ENCODE assay signal across 32 mouse cellular contexts in the genomic region with DNA sequence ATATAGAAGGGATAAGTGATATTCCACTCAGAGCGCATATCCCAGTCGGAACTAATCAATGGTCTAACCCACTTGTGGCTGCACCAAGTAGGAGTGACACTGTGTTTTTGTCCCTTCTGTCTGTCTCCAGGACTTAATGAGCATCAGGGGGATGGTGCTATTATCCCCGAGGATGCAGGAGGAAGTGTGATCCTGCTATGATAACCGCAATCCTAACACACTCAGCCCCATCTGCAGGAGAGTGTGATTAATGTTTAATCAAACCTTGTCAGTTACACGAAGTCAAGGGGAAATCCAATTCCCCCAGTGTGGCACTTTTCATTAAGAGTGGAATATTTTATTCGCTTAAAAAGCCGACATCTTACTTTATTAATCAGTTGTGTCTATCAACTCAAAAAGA. TPM values are rescaled to one million over a fixed set of nuclear protein-coding genes. Genes with fewer than 3 reads are reported as not detected.
DNase-seq lines count a peak whose midpoint lies in the region; ATAC-seq and TF ChIP-seq lines count a peak whose summit lies in the region.
"Had no signal": no experiment of that assay in that cellular context is flagged by ENCODE, and none has a peak within 500 bp of the region (broad histone marks: within the 10 kb centered on the region; RNA-seq: fewer than 3 reads in every experiment).

No protein-coding gene starts in this region.

- H3K9ac ChIP-seq in forebrain, embryonic 14.5 days (ENCODE audit: low read length) = no peak overlapping the region
- H3K9ac ChIP-seq in hindbrain, postnatal 0 days (replicated peaks; ENCODE audit: low read length) = no peak overlapping the region
- H3K9ac ChIP-seq in hindbrain, embryonic 16.5 days (ENCODE audit: low read depth, low read length) = no peak overlapping the region
- H3K9ac ChIP-seq in midbrain, postnatal 0 days (replicated peaks; ENCODE audit: low read length, poor library complexity, severe bottlenecking) = no peak overlapping the region
- H3K9ac ChIP-seq in midbrain, embryonic 15.5 days = no peak overlapping the region
- H3K9ac ChIP-seq: embryonic facial prominence, embryonic 12.5 days; forebrain, embryonic 13.5 days; forebrain, postnatal 0 days had no signal

- TF ChIP-seq CTCF in hindbrain, postnatal 0 days (IDR thresholded peaks at IDR 0.05; ENCODE audit: low read depth) = no peak
- no peak for TF ChIP-seq CTCF in midbrain, postnatal 0 days (IDR thresholded peaks at IDR 0.05)

- 71% methylated on average over 7 of the region's 7 CpGs for WGBS in forebrain, embryonic 14.5 days
- 82% methylated on average over 7 of the region's 7 CpGs for WGBS in forebrain, embryonic 10.5 days
- WGBS in hindbrain, postnatal 0 days = 54% methylated on average over 7 of the region's 7 CpGs
- 47% methylated on average over 7 of the region's 7 CpGs for WGBS in hindbrain, embryonic 16.5 days
- 38% methylated on average over 7 of the region's 7 CpGs for WGBS in midbrain, postnatal 0 days
- WGBS in midbrain, embryonic 15.5 days = 43% methylated on average over 7 of the region's 7 CpGs

- no peak overlapping the region for H3K27ac ChIP-seq in forebrain, embryonic 14.5 days (ENCODE audit: low read depth, low read length)
- H3K27ac ChIP-seq in forebrain, embryonic 10.5 days = no peak overlapping the region
- no peak overlapping the region for H3K27ac ChIP-seq in hindbrain, postnatal 0 days
- no peak overlapping the region for H3K27ac ChIP-seq in hindbrain, embryonic 16.5 days (ENCODE audit: low read depth, low read length)
- no peak overlapping the region for H3K27ac ChIP-seq in midbrain, postnatal 0 days (ENCODE audit: low read depth, low read length)
- H3K27ac ChIP-seq in midbrain, embryonic 15.5 days = no peak overlapping the region
- H3K27ac ChIP-seq: embryonic facial prominence, embryonic 12.5 days; forebrain, embryonic 13.5 days; gastrocnemius, adult 2 months had no signal

- no peaks in the 10 kb centered on the region for H3K9me3 ChIP-seq in forebrain, embryonic 14.5 days (replicated peaks; ENCODE audit: control insufficient read depth, low read length)
- no peaks in the 10 kb centered on the region for H3K9me3 ChIP-seq in forebrain, embryonic 10.5 days
- H3K9me3 ChIP-seq in hindbrain, postnatal 0 days (ENCODE audit: low read length) = no peaks in the 10 kb centered on the region
- no peaks in the 10 kb centered on the region for H3K9me3 ChIP-seq in hindbrain, embryonic 16.5 days (ENCODE audit: control insufficient read depth, low read length)
- no peaks in the 10 kb centered on the region for H3K9me3 ChIP-seq in midbrain, postnatal 0 days (ENCODE audit: low read length)
- H3K9me3 ChIP-seq in midbrain, embryonic 15.5 days = no peaks in the 10 kb centered on the region
- H3K9me3 ChIP-seq: embryonic facial prominence, embryonic 12.5 days; forebrain, embryonic 13.5 days had no signal

- no peak overlapping the region for H3K4me3 ChIP-seq in forebrain, embryonic 14.5 days (ENCODE audit: low read depth, low read length)
- no peak overlapping the region for H3K4me3 ChIP-seq in forebrain, embryonic 10.5 days
- H3K4me3 ChIP-seq in hindbrain, postnatal 0 days (ENCODE audit: low read length) = no peak overlapping the region
- no peak overlapping the region for H3K4me3 ChIP-seq in hindbrain, embryonic 16.5 days (ENCODE audit: low read length)
- no peak overlapping the region for H3K4me3 ChIP-seq in midbrain, postnatal 0 days (ENCODE audit: low read depth, low read length)
- no peak overlapping the region for H3K4me3 ChIP-seq in midbrain, embryonic 15.5 days
- H3K4me3 ChIP-seq: embryonic facial prominence, embryonic 12.5 days; erythroblast, embryonic 14.5 days; forebrain, embryonic 13.5 days; gastrocnemius, adult 2 months had no signal

- peak; percentile 2 for DNase-seq in forebrain, embryonic 14.5 days (ENCODE audit: low spot score)
- DNase-seq in forebrain, embryonic 10.5 days (ENCODE audit: extremely low spot score, low spot score) = no peak
- DNase-seq in hindbrain, postnatal 0 days (ENCODE audit: low spot score) = peak; percentile 29
- DNase-seq in midbrain, postnatal 0 days (ENCODE audit: low spot score) = peak; percentile 24
- DNase-seq in retina, postnatal 1 day = peak; percentile 7
- no peak for DNase-seq in layer of hippocampus, adult 9-10 months (ENCODE audit: low spot score)
- DNase-seq: adrenal gland, adult 2 months; adrenal gland, postnatal 14 days; B cell, adult 2 months; cerebellum, adult 11-12 months; cerebellum, adult 8-10 months; cerebellum, postnatal 14 days; forebrain, postnatal 0 days; gastrocnemius, adult 2 months; gastrocnemius, postnatal 14 days had no signal

- H3K4me2 ChIP-seq in forebrain, embryonic 14.5 days (ENCODE audit: low read length) = no peak overlapping the region
- no peak overlapping the region for H3K4me2 ChIP-seq in hindbrain, postnatal 0 days (ENCODE audit: low read depth, low read length)
- H3K4me2 ChIP-seq in hindbrain, embryonic 16.5 days (ENCODE audit: low read length) = no peak overlapping the region
- no peak overlapping the region for H3K4me2 ChIP-seq in midbrain, postnatal 0 days (ENCODE audit: low read depth, low read length, poor library complexity, severe bottlenecking)
- no peak overlapping the region for H3K4me2 ChIP-seq in midbrain, embryonic 15.5 days
- H3K4me2 ChIP-seq: embryonic facial prominence, embryonic 12.5 days; forebrain, embryonic 13.5 days; heart, embryonic 11.5 days had no signal

- no peaks in the 10 kb centered on the region for H3K4me1 ChIP-seq in forebrain, embryonic 14.5 days (ENCODE audit: control insufficient read depth, insufficient read depth, low read length)
- peaks cover 5% of the 10 kb centered on the region; the same call in 1 of the 2 replicates for H3K4me1 ChIP-seq in forebrain, embryonic 10.5 days
- H3K4me1 ChIP-seq in hindbrain, postnatal 0 days (ENCODE audit: insufficient read depth, low read length) = no peaks in the 10 kb centered on the region
- H3K4me1 ChIP-seq in hindbrain, embryonic 16.5 days (ENCODE audit: control insufficient read depth, insufficient read depth, low read depth, low read length) = no peaks in the 10 kb centered on the region
- H3K4me1 ChIP-seq in midbrain, postnatal 0 days (ENCODE audit: insufficient read depth, low read length) = no peaks in the 10 kb centered on the region
- peaks cover 17% of the 10 kb centered on the region for H3K4me1 ChIP-seq in midbrain, embryonic 15.5 days
- H3K4me1 ChIP-seq: embryonic facial prominence, embryonic 12.5 days; forebrain, embryonic 13.5 days had no signal

- no peaks in the 10 kb centered on the region for H3K36me3 ChIP-seq in forebrain, embryonic 14.5 days (ENCODE audit: control insufficient read depth, insufficient read depth, low read length)
- H3K36me3 ChIP-seq in forebrain, embryonic 10.5 days (replicated peaks) = no peaks in the 10 kb centered on the region
- no peaks in the 10 kb centered on the region for H3K36me3 ChIP-seq in hindbrain, postnatal 0 days (ENCODE audit: insufficient read depth, low read length)
- no peaks in the 10 kb centered on the region for H3K36me3 ChIP-seq in hindbrain, embryonic 16.5 days (ENCODE audit: control insufficient read depth, insufficient read depth, low read length)
- no peaks in the 10 kb centered on the region for H3K36me3 ChIP-seq in midbrain, postnatal 0 days (ENCODE audit: insufficient read depth, low read length)
- no peaks in the 10 kb centered on the region for H3K36me3 ChIP-seq in midbrain, embryonic 15.5 days (replicated peaks)
- H3K36me3 ChIP-seq: embryonic facial prominence, embryonic 12.5 days; G1E had no signal

- ATAC-seq in forebrain, embryonic 14.5 days = no peak
- no peak for ATAC-seq in hindbrain, postnatal 0 days
- ATAC-seq in hindbrain, embryonic 16.5 days = no peak
- ATAC-seq in midbrain, postnatal 0 days (ENCODE audit: low FRiP score) = no peak
- no peak for ATAC-seq in midbrain, embryonic 15.5 days (replicated peaks)
- ATAC-seq: forebrain, embryonic 13.5 days; forebrain, postnatal 0 days; intestine, postnatal 0 days; Patski had no signal

- H3K27me3 ChIP-seq in forebrain, embryonic 14.5 days (replicated peaks; ENCODE audit: control insufficient read depth, insufficient read depth, low read length) = no peaks in the 10 kb centered on the region
- H3K27me3 ChIP-seq in forebrain, embryonic 10.5 days (ENCODE audit: poor library complexity, severe bottlenecking) = no peaks in the 10 kb centered on the region
- no peaks in the 10 kb centered on the region for H3K27me3 ChIP-seq in hindbrain, postnatal 0 days (ENCODE audit: insufficient read depth, low read length)
- no peaks in the 10 kb centered on the region for H3K27me3 ChIP-seq in hindbrain, embryonic 16.5 days (replicated peaks; ENCODE audit: control insufficient read depth, insufficient read depth, low read length)
- H3K27me3 ChIP-seq in midbrain, postnatal 0 days (ENCODE audit: insufficient read depth, low read length) = no peaks in the 10 kb centered on the region
- H3K27me3 ChIP-seq in midbrain, embryonic 15.5 days (replicated peaks) = no peaks in the 10 kb centered on the region
- H3K27me3 ChIP-seq: CH12.LX; embryonic facial prominence, embryonic 12.5 days; forebrain, embryonic 13.5 days had no signal

RNA-seq across cellular contexts. Expression of a gene that starts 16.2 kb away (rescaled TPM):
- polyA plus RNA-seq in forebrain, embryonic 14.5 days (2014; fragmentation: Nextera tagmentation; extraction: Ambion mirVana) = not detected in 2 replicates
- polyA plus RNA-seq in forebrain, embryonic 10.5 days (2016; fragmentation: Nextera tagmentation; extraction: Ambion mirVana) = not detected in 2 replicates
- 0.84 TPM in 1 of 2 replicates, not detected in the other for total RNA-seq in hindbrain, postnatal 0 days (2014; rRNA removed)
- 0.44 TPM in 1 of 2 replicates, not detected in the other for polyA plus RNA-seq in hindbrain, postnatal 0 days (2015; fragmentation: Nextera tagmentation; extraction: Ambion mirVana)
- 0.29 and 0.39 TPM in 2 replicates for polyA plus RNA-seq in hindbrain, embryonic 16.5 days (2015; fragmentation: Nextera tagmentation; extraction: Ambion mirVana)
- not detected in 2 replicates for total RNA-seq in midbrain, postnatal 0 days (2014; rRNA removed)
- 0.38 TPM in 1 of 2 replicates, not detected in the other for polyA plus RNA-seq in midbrain, postnatal 0 days (2015; fragmentation: Nextera tagmentation; extraction: Ambion mirVana)
- 0.32 TPM in 1 of 2 replicates, not detected in the other for polyA plus RNA-seq in midbrain, embryonic 15.5 days (2015; fragmentation: Nextera tagmentation; extraction: Ambion mirVana)
- total RNA-seq: adrenal gland, adult 2 months; adrenal gland, postnatal 14 days; adrenal gland, postnatal 4 days; CH12.LX; G1E; gastrocnemius, adult 2 months; heart, adult 8-10 months; hematopoietic stem cell, adult 5-6 weeks had no signal
- polyA plus RNA-seq: adrenal gland, adult 2 months; erythroblast, embryonic 14.5 days; forebrain, embryonic 13.5 days; forebrain, postnatal 0 days; frontal cortex, adult 2 months; G1E; heart, embryonic 11.5 days; heart, embryonic 14.5 days; heart, postnatal 0 days; intestine, embryonic 14.5 days; intestine, postnatal 0 days; Patski had no signal

RNA-seq across cellular contexts. Expression of a gene that starts 37.8 kb away (rescaled TPM):
- 8.9 and 9.3 TPM in 2 replicates for polyA plus RNA-seq in forebrain, embryonic 14.5 days (2014; fragmentation: Nextera tagmentation; extraction: Ambion mirVana)
- 11.5 and 12.1 TPM in 2 replicates for polyA plus RNA-seq in forebrain, embryonic 10.5 days (2016; fragmentation: Nextera tagmentation; extraction: Ambion mirVana)
- 17.3 and 19.8 TPM in 2 replicates for total RNA-seq in hindbrain, postnatal 0 days (2014; rRNA removed)
- 16.0 and 17.1 TPM in 2 replicates for polyA plus RNA-seq in hindbrain, postnatal 0 days (2015; fragmentation: Nextera tagmentation; extraction: Ambion mirVana)
- 13.6 and 14.9 TPM in 2 replicates for polyA plus RNA-seq in hindbrain, embryonic 16.5 days (2015; fragmentation: Nextera tagmentation; extraction: Ambion mirVana)
- 14.5 and 15.4 TPM in 2 replicates for total RNA-seq in midbrain, postnatal 0 days (2014; rRNA removed)
- polyA plus RNA-seq in midbrain, postnatal 0 days (2015; fragmentation: Nextera tagmentation; extraction: Ambion mirVana) = 16.1 and 17.2 TPM in 2 replicates
- polyA plus RNA-seq in midbrain, embryonic 15.5 days (2015; fragmentation: Nextera tagmentation; extraction: Ambion mirVana) = 13.2 and 13.9 TPM in 2 replicates

Comparison
In these comparisons a context has a peak if more than half of its experiments do, and no peak if none do; other contexts are left out.
1. DNase-seq: peak in forebrain, embryonic 14.5 days (single experiment), hindbrain, postnatal 0 days (single experiment), midbrain, postnatal 0 days (single experiment) and retina, postnatal 1 day (single experiment); none in forebrain, embryonic 10.5 days (single experiment) and layer of hippocampus, adult 9-10 months (single experiment).